Mouse (Mus musculus) MEL (cell line): ENCODE measurements around the gene Clec16a.

Experiments used
- CTCF ChIP-seq, 3 experiments: IDR thresholded peaks in 2 of 3; conservative IDR thresholded peaks in 1 of 3; 2 replicates each; pipeline ENCODE4 v1.5.1; 2011 to 2012; ENCODE audit warnings: low read length in 3 of 3, low read depth in 2 of 3, mild to moderate bottlenecking in 2 of 3, improper control_type of control experiment in 1 of 3, inconsistent platforms in 1 of 3, mixed read lengths in 1 of 3, moderate library complexity in 1 of 3; ENCODE audit not compliant: control insufficient read depth in 1 of 3, insufficient read depth in 1 of 3, poor library complexity in 1 of 3, severe bottlenecking in 1 of 3
- EP300 ChIP-seq, 2 experiments: IDR thresholded peaks; 2 replicates each; pipeline ENCODE4 v1.6.1; 2011; ENCODE audit warnings: improper control_type of control experiment in 2 of 2, low read length in 2 of 2, low read depth in 1 of 2, mild to moderate bottlenecking in 1 of 2
- MAX ChIP-seq: IDR thresholded peaks from 2 replicates; pipeline ENCODE4 v1.6.1; 2011; ENCODE audit warnings: low read length, improper control_type of control experiment
- POLR2A ChIP-seq, 2 experiments: IDR thresholded peaks; 2 replicates each; pipeline ENCODE4 v1.6.1; 2011 to 2012; ENCODE audit warnings: low read length in 2 of 2, mild to moderate bottlenecking in 2 of 2, control low read depth in 1 of 2, improper control_type of control experiment in 1 of 2, low read depth in 1 of 2, moderate library complexity in 1 of 2; ENCODE audit not compliant: control insufficient read depth in 1 of 2, insufficient read depth in 1 of 2, poor library complexity in 1 of 2
- SMC3 ChIP-seq: IDR thresholded peaks from 2 replicates; pipeline ENCODE4 v1.6.1; 2011; ENCODE audit warnings: low read depth, low read length, improper control_type of control experiment

DNA sequence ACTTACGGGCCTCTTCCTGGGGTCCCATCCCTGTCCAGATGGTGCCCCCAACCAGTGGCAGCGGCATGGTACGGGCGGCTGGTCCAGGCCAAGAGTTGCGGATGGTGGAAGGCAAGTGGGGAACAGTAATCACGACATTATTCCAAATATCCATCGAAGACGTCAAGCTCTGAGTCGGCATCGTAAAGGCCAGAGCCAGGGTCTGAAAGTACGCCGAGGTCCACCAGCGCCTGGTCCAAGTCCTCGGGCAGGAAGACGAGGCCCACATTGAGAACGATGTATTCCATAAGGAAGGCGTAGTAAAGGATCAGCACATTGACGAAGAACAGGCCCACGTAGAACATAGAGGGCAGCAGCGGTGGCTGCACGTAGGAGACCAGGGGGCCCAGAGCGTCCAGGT lies 2.9 kb upstream of the Clec16a start:
- TF ChIP-seq SMC3 (no peak), CTCF (IDR thresholded peaks at IDR 0.05 in 2 of 3, conservative IDR thresholded peaks at IDR 0.05 in 1 of 3; ENCODE audit: control insufficient read depth in 1 of 3, insufficient read depth in 1 of 3, low read depth in 2 of 3, low read length in 3 of 3, poor library complexity in 1 of 3, severe bottlenecking in 1 of 3) (no peak), POLR2A (IDR thresholded peaks at IDR 0.05; ENCODE audit: control insufficient read depth in 1 of 2, insufficient read depth in 1 of 2, low read depth in 1 of 2, low read length in 2 of 2, poor library complexity in 1 of 2) (no peak), MAX (0 out of 2 replicates have a peak, but pooled peaks have one; percentile 27), EP300 (IDR thresholded peaks at IDR 0.05; ENCODE audit: low read depth in 1 of 2, low read length in 2 of 2) (no peak)
